Mouse (Mus musculus) forebrain, embryonic 10.5 days (tissue): ENCODE results near the gene Snrpa. TPM values are rescaled to one million over a fixed set of nuclear protein-coding genes. Genes with fewer than 3 reads are reported as not detected.

ENCODE experiments used
- DNase-seq: peaks from one replicate; pipeline ENCODE4 v3.0.0-alpha.2; 2017; ENCODE audit warnings: low spot score; ENCODE audit errors: extremely low spot score
- H3K27ac ChIP-seq: fragments of 300-500 bp; sonication (generic); 2 replicates; pipeline ENCODE4 v1.5.1; 2016; ENCODE audit warnings: mild to moderate bottlenecking
- H3K27me3 ChIP-seq: fragments of 300-500 bp; sonication (generic); 2 replicates; pipeline ENCODE4 v1.6.1; 2016; ENCODE audit warnings: mild to moderate bottlenecking; ENCODE audit not compliant: poor library complexity, severe bottlenecking
- H3K36me3 ChIP-seq: fragments of 300-500 bp; sonication (generic); replicated peaks from 2 replicates; pipeline ENCODE4 v1.6.1; 2016; ENCODE audit warnings: mild to moderate bottlenecking, moderate library complexity
- H3K4me1 ChIP-seq: fragments of 300-500 bp; sonication (generic); 2 replicates; pipeline ENCODE4 v1.6.1; 2016
- H3K4me3 ChIP-seq: fragments of 300-500 bp; sonication (generic); 2 replicates; pipeline ENCODE4 v1.5.1; 2016; ENCODE audit warnings: mild to moderate bottlenecking, moderate library complexity
- H3K9me3 ChIP-seq: fragments of 300-500 bp; sonication (generic); 2 replicates; pipeline ENCODE4 v1.6.1; 2016; ENCODE audit warnings: mild to moderate bottlenecking, moderate library complexity
- WGBS: fragments of 180-500 bp; shearing (Covaris S2); methylation state at CpG from one replicate; pipeline ENCODE4 v1.1.7; 2016; 5-methylcytosine and 5-hydroxymethylcytosine counted together
- polyA plus RNA-seq: library from polyadenylated mRNA; unstranded; fragments of >200 nt; fragmentation: Nextera tagmentation; extraction: Ambion mirVana; gene quantifications from 2 replicates; pipeline ENCODE4 v1.2.1, GENCODE M21; 2016

Gene Snrpa
- polyA plus RNA-seq, 1 experiment from 2014 or later, result 418 TPM

GRCm38 (mm10) chr7:27227676-27228075 is 31.6 kb upstream of the Snrpa start:
- DNase-seq, result peak; percentile 24
- WGBS, result 3% methylated on average over 10 of the region's 10 CpGs
- H3K4me3 ChIP-seq, result peak overlapping the region; percentile 89
- peak overlapping the region; percentile 94 for H3K27ac ChIP-seq
- H3K9me3 ChIP-seq, result no peaks in the 10 kb centered on the region
- peaks cover 67% of the 10 kb centered on the region for H3K4me1 ChIP-seq
- no peaks in the 10 kb centered on the region for H3K27me3 ChIP-seq
- H3K36me3 ChIP-seq, result peaks cover 9% of the 10 kb centered on the region

DNA sequence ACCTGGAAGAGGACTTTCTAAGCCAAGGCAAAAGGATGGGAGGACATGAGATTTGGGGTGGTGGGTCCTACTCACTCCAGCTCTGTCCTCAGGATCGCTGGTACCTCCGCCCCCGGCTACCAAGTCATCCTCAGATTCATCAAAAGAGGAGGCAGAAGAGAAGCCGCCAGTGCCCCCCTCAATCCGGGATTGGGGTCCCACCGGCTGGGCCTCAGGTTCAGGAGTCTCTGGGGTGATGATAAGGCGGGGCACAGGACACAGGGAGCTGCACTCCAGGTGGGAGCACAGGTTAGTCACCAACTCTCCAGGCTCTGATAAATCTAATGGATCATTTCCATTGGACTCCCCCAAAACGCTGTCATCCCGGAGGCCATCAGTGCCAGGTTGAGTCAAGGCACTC is 31.2 kb upstream of the Snrpa start:
- Histone ChIP-seq H3K9me3 (no peaks in the 10 kb centered on the region), H3K27me3 (no peaks in the 10 kb centered on the region), H3K27ac (peak overlapping the region; percentile 94), H3K4me3 (peak overlapping the region; percentile 89), H3K4me1 (peaks cover 63% of the 10 kb centered on the region), H3K36me3 (peaks cover 13% of the 10 kb centered on the region)
- DNase-seq, result no peak
- 41% methylated on average over 9 of the region's 9 CpGs for WGBS

- H3K27ac ChIP-seq, result no peak overlapping the region
- H3K36me3 ChIP-seq, result peaks cover 19% of the 10 kb centered on the region
- no peaks in the 10 kb centered on the region for H3K27me3 ChIP-seq
- 88% methylated on average over 11 of the region's 11 CpGs for WGBS
- peak overlapping the region; percentile 89; the same call in 1 of the 2 replicates for H3K4me3 ChIP-seq
- DNase-seq, result no peak
- H3K4me1 ChIP-seq, result peaks cover 58% of the 10 kb centered on the region
- no peaks in the 10 kb centered on the region for H3K9me3 ChIP-seq
These were observed 29.0 kb upstream of the Snrpa start for GRCm38 (mm10) chr7:27224877-27225575.

DNA sequence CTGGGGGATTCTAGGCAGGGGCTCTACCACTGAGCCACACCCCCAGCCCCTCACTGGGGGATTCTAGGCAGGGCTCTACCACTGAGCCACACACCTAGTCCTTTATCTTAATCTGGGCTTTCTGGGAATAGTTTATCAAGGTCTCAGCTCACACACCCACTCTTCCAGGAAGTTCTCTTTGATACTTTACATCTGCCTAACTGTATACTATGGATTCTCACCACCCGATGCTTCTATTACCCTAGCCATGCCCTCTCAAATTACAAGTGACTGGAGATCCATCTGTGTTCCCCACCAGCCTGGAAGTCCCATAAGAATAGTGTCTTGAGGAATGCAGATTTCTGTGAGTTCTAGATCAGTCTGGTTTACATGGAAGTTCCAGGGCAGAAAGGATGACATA is 26.5 kb upstream of the Snrpa start:
- WGBS, result 91% methylated on average over 1 of the region's 1 CpGs
- Histone ChIP-seq H3K27me3 (no peaks in the 10 kb centered on the region), H3K4me3 (no peak overlapping the region), H3K36me3 (peaks cover 40% of the 10 kb centered on the region), H3K9me3 (no peaks in the 10 kb centered on the region), H3K4me1 (peaks cover 45% of the 10 kb centered on the region), H3K27ac (no peak overlapping the region)
- no peak for DNase-seq

DNA sequence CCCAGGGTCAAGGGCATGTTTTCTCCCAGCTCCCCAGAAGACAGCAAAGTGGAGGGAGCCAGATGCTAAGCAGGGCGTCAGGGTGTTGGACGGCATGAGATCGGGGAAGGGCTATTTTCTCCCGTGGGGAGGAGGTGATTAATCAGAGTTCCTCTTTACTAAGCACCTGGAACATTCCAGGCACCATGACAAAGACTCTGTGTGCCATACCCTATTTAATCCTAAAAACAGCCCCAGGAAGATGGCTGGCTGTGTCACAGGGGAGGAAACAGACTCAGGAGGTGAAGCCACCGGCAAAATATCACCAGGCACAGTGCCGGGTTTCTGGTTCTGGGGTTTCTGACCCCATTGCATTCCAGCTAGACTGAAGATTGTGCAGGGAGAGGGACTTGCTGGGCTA is 25.9 kb upstream of the Snrpa start:
- Histone ChIP-seq H3K27me3 (no peaks in the 10 kb centered on the region), H3K36me3 (peaks cover 46% of the 10 kb centered on the region), H3K4me3 (no peak overlapping the region; the same call in 1 of the 2 replicates), H3K9me3 (no peaks in the 10 kb centered on the region), H3K27ac (no peak overlapping the region), H3K4me1 (peaks cover 39% of the 10 kb centered on the region)
- no peak for DNase-seq
- WGBS, result 89% methylated on average over 6 of the region's 6 CpGs

DNA sequence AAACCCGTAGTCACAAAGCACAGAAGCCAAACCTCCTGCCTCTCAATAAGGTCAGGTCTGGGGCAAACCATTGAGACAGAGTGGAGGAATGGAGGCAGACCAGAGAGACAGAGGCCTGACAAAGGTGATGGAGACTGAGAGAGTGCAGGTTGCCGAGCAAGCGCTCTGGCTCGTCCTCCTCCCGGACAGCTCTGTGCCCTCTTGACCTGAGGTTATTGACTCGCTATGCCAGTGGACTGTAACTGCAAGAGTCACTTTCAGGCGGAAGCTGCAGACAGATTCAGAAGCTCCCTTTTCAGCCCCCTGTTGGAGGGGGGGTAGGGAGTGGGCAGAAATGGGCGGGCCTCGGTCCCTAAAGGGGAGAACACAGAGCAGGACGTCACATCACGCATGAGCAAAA is 23.9 kb upstream of the Snrpa start:
- Histone ChIP-seq H3K36me3 (peaks cover 62% of the 10 kb centered on the region), H3K27me3 (no peaks in the 10 kb centered on the region), H3K9me3 (no peaks in the 10 kb centered on the region), H3K4me3 (no peak overlapping the region), H3K27ac (no peak overlapping the region), H3K4me1 (peaks cover 19% of the 10 kb centered on the region)
- 88% methylated on average over 11 of the region's 11 CpGs for WGBS
- DNase-seq, result no peak

GRCm38 (mm10) chr7:27218586-27218985 is 22.5 kb upstream of the Snrpa start:
- peaks cover 5% of the 10 kb centered on the region; the same call in 1 of the 2 replicates for H3K4me1 ChIP-seq
- peaks cover 70% of the 10 kb centered on the region for H3K36me3 ChIP-seq
- H3K27ac ChIP-seq, result no peak overlapping the region
- WGBS, result 89% methylated on average over 7 of the region's 7 CpGs
- no peaks in the 10 kb centered on the region for H3K9me3 ChIP-seq
- no peak for DNase-seq
- no peaks in the 10 kb centered on the region for H3K27me3 ChIP-seq
- H3K4me3 ChIP-seq, result no peak overlapping the region

DNA sequence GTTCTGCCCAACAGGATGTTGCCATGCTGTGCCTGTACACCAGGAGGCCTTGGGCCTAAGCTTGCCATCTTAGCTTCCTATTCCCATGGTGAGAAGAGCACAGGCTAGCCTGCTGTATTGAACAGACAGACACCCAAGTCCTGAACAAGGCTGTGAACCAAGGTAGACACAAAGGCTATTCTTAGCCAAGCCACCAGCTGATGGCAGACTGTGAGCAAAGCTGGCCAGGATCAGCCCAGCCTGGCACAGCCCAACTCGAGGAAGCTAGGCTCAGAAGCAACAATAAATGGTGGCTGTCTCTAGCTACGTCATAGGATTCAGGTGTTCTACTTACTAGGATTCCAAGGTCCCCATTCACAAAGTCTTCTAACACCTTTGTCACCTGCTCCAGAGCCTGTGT is 16.6 kb upstream of the Snrpa start:
- WGBS, result 90% methylated on average over 2 of the region's 2 CpGs
- H3K27ac ChIP-seq, result no peak overlapping the region
- H3K9me3 ChIP-seq, result no peaks in the 10 kb centered on the region
- no peak overlapping the region for H3K4me3 ChIP-seq
- H3K27me3 ChIP-seq, result no peaks in the 10 kb centered on the region
- H3K4me1 ChIP-seq, result no peaks in the 10 kb centered on the region
- DNase-seq, result no peak
- peaks cover 92% of the 10 kb centered on the region for H3K36me3 ChIP-seq

GRCm38 (mm10) chr7:27203730-27204449 is 7.8 kb upstream of the Snrpa start:
- no peaks in the 10 kb centered on the region for H3K4me1 ChIP-seq
- H3K27me3 ChIP-seq, result no peaks in the 10 kb centered on the region
- no peaks in the 10 kb centered on the region for H3K9me3 ChIP-seq
- DNase-seq, result no peak
- H3K27ac ChIP-seq, result no peak overlapping the region
- peaks cover 77% of the 10 kb centered on the region for H3K36me3 ChIP-seq
- 96% methylated on average over 8 of the region's 8 CpGs for WGBS
- no peak overlapping the region for H3K4me3 ChIP-seq

- no peak overlapping the region for H3K27ac ChIP-seq
- no peak overlapping the region for H3K4me3 ChIP-seq
- peaks cover 62% of the 10 kb centered on the region for H3K36me3 ChIP-seq
- 93% methylated on average over 8 of the region's 8 CpGs for WGBS
- H3K27me3 ChIP-seq, result no peaks in the 10 kb centered on the region
- no peak for DNase-seq
- H3K9me3 ChIP-seq, result no peaks in the 10 kb centered on the region
- peaks cover 23% of the 10 kb centered on the region for H3K4me1 ChIP-seq
These were observed 2.7 kb upstream of the Snrpa start for GRCm38 (mm10) chr7:27198779-27199178.

- DNase-seq, result no peak
- Histone ChIP-seq H3K36me3 (peaks cover 62% of the 10 kb centered on the region), H3K4me3 (no peak overlapping the region), H3K9me3 (no peaks in the 10 kb centered on the region), H3K4me1 (peaks cover 28% of the 10 kb centered on the region), H3K27ac (no peak overlapping the region), H3K27me3 (no peaks in the 10 kb centered on the region)
These were observed 2.3 kb upstream of the Snrpa start for GRCm38 (mm10) chr7:27198355-27198754.

- H3K4me1 ChIP-seq, result peaks cover 31% of the 10 kb centered on the region
- no peaks in the 10 kb centered on the region for H3K27me3 ChIP-seq
- H3K36me3 ChIP-seq, result peaks cover 62% of the 10 kb centered on the region
- H3K9me3 ChIP-seq, result no peaks in the 10 kb centered on the region
- H3K27ac ChIP-seq, result peak overlapping the region; percentile 98; the same call in 1 of the 2 replicates
- 94% methylated on average over 8 of the region's 8 CpGs for WGBS
- no peak for DNase-seq
- no peak overlapping the region for H3K4me3 ChIP-seq
These were observed 1.6 kb upstream of the Snrpa start for GRCm38 (mm10) chr7:27197634-27198033.

DNA sequence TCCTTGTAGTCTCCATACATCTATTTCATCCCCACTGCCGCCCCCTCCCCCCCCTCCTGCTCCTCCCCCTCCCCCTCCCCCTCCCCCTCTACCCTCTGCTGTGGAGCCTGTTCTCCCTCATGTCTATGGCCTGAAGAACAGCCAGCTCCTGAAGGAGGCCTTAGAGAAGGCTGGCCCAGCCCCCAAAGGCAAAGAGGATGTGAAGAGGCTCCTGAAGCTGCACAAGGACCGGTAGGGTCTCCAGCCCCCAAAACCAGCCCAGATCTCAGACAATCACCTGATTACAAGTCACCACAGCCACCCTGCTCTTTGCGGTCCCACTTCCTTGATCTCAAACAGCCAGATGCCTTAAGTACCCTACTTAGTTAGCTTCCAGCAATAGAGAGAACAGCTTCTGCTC is 1.1 kb upstream of the Snrpa start:
- Histone ChIP-seq H3K4me3 (peak overlapping the region; percentile 84; the same call in 1 of the 2 replicates), H3K4me1 (peaks cover 31% of the 10 kb centered on the region), H3K27ac (peak overlapping the region; percentile 98; the same call in 1 of the 2 replicates), H3K27me3 (no peaks in the 10 kb centered on the region), H3K9me3 (no peaks in the 10 kb centered on the region), H3K36me3 (peaks cover 62% of the 10 kb centered on the region)
- WGBS, result 80% methylated on average over 3 of the region's 3 CpGs
- DNase-seq, result no peak
